Mouse (Mus musculus) MEL (cell line): ENCODE measurements at regions not wholly inside any gene's neighbourhood (a gene's known extent, or its start where the extent isn't known, plus 50 kb on each side); places are given as distances from the start of the nearest gene placed in this dataset.

Experiments used
- DNase-seq: peaks from one replicate; pipeline ENCODE4 v3.0.0; 2011; ENCODE audit warnings: low read depth, low spot score
- H3K27ac ChIP-seq: 2 replicates; pipeline ENCODE4 v1.5.1; 2012; ENCODE audit warnings: low read depth, mild to moderate bottlenecking, control low read depth, low read length, moderate library complexity; ENCODE audit not compliant: control insufficient read depth
- H3K27me3 ChIP-seq, 2 experiments: fragments of 150-350 bp in 1 of 2; sonication (generic) in 1 of 2; 2 replicates each; pipeline ENCODE4 v1.6.1; 2012; ENCODE audit warnings: low read length in 2 of 2, mild to moderate bottlenecking in 2 of 2, improper control_type of control experiment in 1 of 2, moderate library complexity in 1 of 2; ENCODE audit not compliant: insufficient read depth in 2 of 2, control insufficient read depth in 1 of 2
- H3K36me3 ChIP-seq, 2 experiments: 2 replicates each; pipeline ENCODE4 v1.6.1; 2012 to 2014; ENCODE audit warnings: low read length in 2 of 2, improper control_type of control experiment in 1 of 2, inconsistent platforms in 1 of 2, mild to moderate bottlenecking in 1 of 2; ENCODE audit not compliant: insufficient read depth in 2 of 2, control insufficient read depth in 1 of 2
- H3K4me1 ChIP-seq, 2 experiments: fragments of 150-350 bp in 1 of 2; sonication (generic) in 1 of 2; 2 replicates each; pipeline ENCODE4 v1.6.1; 2012; ENCODE audit warnings: low read length in 2 of 2, improper control_type of control experiment in 1 of 2, mild to moderate bottlenecking in 1 of 2; ENCODE audit not compliant: insufficient read depth in 2 of 2, control insufficient read depth in 1 of 2
- H3K4me3 ChIP-seq, 2 experiments: fragments of 150-350 bp in 1 of 2; sonication (generic) in 1 of 2; 2 replicates each; pipeline ENCODE4 v1.5.1; 2012; ENCODE audit warnings: low read depth in 2 of 2, low read length in 2 of 2, mild to moderate bottlenecking in 2 of 2, moderate library complexity in 2 of 2, control low read depth in 1 of 2, improper control_type of control experiment in 1 of 2; ENCODE audit not compliant: control insufficient read depth in 1 of 2, insufficient read depth in 1 of 2
- H3K79me2 ChIP-seq: 2 replicates; pipeline ENCODE4 v1.6.1; 2012; ENCODE audit warnings: mild to moderate bottlenecking, low read length, moderate library complexity; ENCODE audit not compliant: control insufficient read depth, poor library complexity, insufficient read depth
- H3K9ac ChIP-seq: 2 replicates; pipeline ENCODE4 v1.6.1; 2012; ENCODE audit warnings: low read depth, mild to moderate bottlenecking, control low read depth, low read length, moderate library complexity; ENCODE audit not compliant: control insufficient read depth, poor library complexity, severe bottlenecking
- H3K9me3 ChIP-seq: fragments of 150-350 bp; sonication (generic); replicated peaks from 2 replicates; pipeline ENCODE4 v1.6.1; 2012; ENCODE audit warnings: mild to moderate bottlenecking, low read length, improper control_type of control experiment, moderate library complexity; ENCODE audit not compliant: insufficient read depth
- BHLHE40 ChIP-seq: IDR thresholded peaks from 2 replicates; pipeline ENCODE4 v1.6.1; 2012; ENCODE audit warnings: low read depth, mild to moderate bottlenecking, inconsistent platforms, low read length, improper control_type of control experiment, borderline replicate concordance
- CHD1 ChIP-seq: IDR thresholded peaks from 2 replicates; pipeline ENCODE4 v1.6.1; 2012; ENCODE audit warnings: low read depth, mild to moderate bottlenecking, inconsistent platforms, low read length, improper control_type of control experiment
- CHD2 ChIP-seq: IDR thresholded peaks from 2 replicates; pipeline ENCODE4 v1.6.1; 2011; ENCODE audit warnings: low read length, improper control_type of control experiment
- CTCF ChIP-seq, 3 experiments: IDR thresholded peaks in 2 of 3; conservative IDR thresholded peaks in 1 of 3; 2 replicates each; pipeline ENCODE4 v1.5.1; 2011 to 2012; ENCODE audit warnings: low read length in 3 of 3, low read depth in 2 of 3, mild to moderate bottlenecking in 2 of 3, improper control_type of control experiment in 1 of 3, inconsistent platforms in 1 of 3, mixed read lengths in 1 of 3, moderate library complexity in 1 of 3; ENCODE audit not compliant: control insufficient read depth in 1 of 3, insufficient read depth in 1 of 3, poor library complexity in 1 of 3, severe bottlenecking in 1 of 3
- E2F4 ChIP-seq: IDR thresholded peaks from 2 replicates; pipeline ENCODE4 v1.6.1; 2011; ENCODE audit warnings: low read depth, low read length, improper control_type of control experiment, borderline replicate concordance
- ELF1 ChIP-seq: IDR thresholded peaks from 2 replicates; pipeline ENCODE4 v1.6.1; 2014; ENCODE audit warnings: low read depth, mild to moderate bottlenecking, inconsistent platforms, low read length, improper control_type of control experiment, moderate library complexity
- ETS1 ChIP-seq: IDR thresholded peaks from 2 replicates; pipeline ENCODE4 v1.6.1; 2012; ENCODE audit warnings: low read depth, mild to moderate bottlenecking, inconsistent platforms, low read length, improper control_type of control experiment, moderate library complexity
- GABPA ChIP-seq: IDR thresholded peaks from 2 replicates; pipeline ENCODE4 v1.6.1; 2012; ENCODE audit warnings: low read depth, mild to moderate bottlenecking, inconsistent platforms, low read length, improper control_type of control experiment, moderate library complexity
- GATA1 ChIP-seq: IDR thresholded peaks from 2 replicates; pipeline ENCODE4 v1.6.1; 2011; ENCODE audit warnings: low read depth, low read length, improper control_type of control experiment
- JUND ChIP-seq: IDR thresholded peaks from 2 replicates; pipeline ENCODE4 v1.6.1; 2011; ENCODE audit warnings: low read depth, mild to moderate bottlenecking, improper control_type of control experiment, low read length
- MAFK ChIP-seq: IDR thresholded peaks from 2 replicates; pipeline ENCODE4 v1.6.1; 2011; ENCODE audit warnings: low read depth, mild to moderate bottlenecking, low read length, improper control_type of control experiment, borderline replicate concordance
- MAX ChIP-seq: IDR thresholded peaks from 2 replicates; pipeline ENCODE4 v1.6.1; 2011; ENCODE audit warnings: low read length, improper control_type of control experiment
- MAZ ChIP-seq: IDR thresholded peaks from 2 replicates; pipeline ENCODE4 v1.6.1; 2012; ENCODE audit warnings: low read depth, mild to moderate bottlenecking, inconsistent platforms, low read length, improper control_type of control experiment
- MXI1 ChIP-seq: IDR thresholded peaks from 2 replicates; pipeline ENCODE4 v1.6.1; 2011; ENCODE audit warnings: mild to moderate bottlenecking, low read depth, low read length, improper control_type of control experiment
- MYB ChIP-seq: IDR thresholded peaks from 2 replicates; pipeline ENCODE4 v1.6.1; 2011; ENCODE audit warnings: mild to moderate bottlenecking, low read depth, low read length, improper control_type of control experiment
- MYC ChIP-seq: IDR thresholded peaks from 2 replicates; pipeline ENCODE4 v1.6.1; 2011; ENCODE audit warnings: low read depth, mild to moderate bottlenecking, low read length, improper control_type of control experiment, moderate library complexity
- NELFE ChIP-seq: IDR thresholded peaks from 2 replicates; pipeline ENCODE4 v1.6.1; 2011; ENCODE audit warnings: low read depth, low read length, improper control_type of control experiment
- POLR2A ChIP-seq, 2 experiments: IDR thresholded peaks; 2 replicates each; pipeline ENCODE4 v1.6.1; 2011 to 2012; ENCODE audit warnings: low read length in 2 of 2, mild to moderate bottlenecking in 2 of 2, control low read depth in 1 of 2, improper control_type of control experiment in 1 of 2, low read depth in 1 of 2, moderate library complexity in 1 of 2; ENCODE audit not compliant: control insufficient read depth in 1 of 2, insufficient read depth in 1 of 2, poor library complexity in 1 of 2
- POLR2AphosphoS2 ChIP-seq: IDR thresholded peaks from 2 replicates; pipeline ENCODE4 v1.6.1; 2011; ENCODE audit warnings: low read length, improper control_type of control experiment
- POLR2AphosphoS5 ChIP-seq: IDR thresholded peaks from 2 replicates; pipeline ENCODE4 v1.6.1; 2012; ENCODE audit warnings: low read depth, borderline replicate concordance, mild to moderate bottlenecking, inconsistent platforms, low read length, moderate library complexity, mixed read lengths
- RAD21 ChIP-seq: IDR thresholded peaks from 2 replicates; pipeline ENCODE4 v1.6.1; 2011; ENCODE audit warnings: mild to moderate bottlenecking, low read depth, low read length, improper control_type of control experiment
- RCOR1 ChIP-seq: IDR thresholded peaks from 2 replicates; pipeline ENCODE4 v1.6.1; 2012; ENCODE audit warnings: low read depth, mild to moderate bottlenecking, inconsistent platforms, low read length, improper control_type of control experiment
- SIN3A ChIP-seq: IDR thresholded peaks from 2 replicates; pipeline ENCODE4 v1.6.1; 2012; ENCODE audit warnings: low read length, improper control_type of control experiment, inconsistent platforms
- TBP ChIP-seq: IDR thresholded peaks from 2 replicates; pipeline ENCODE4 v1.8.0; 2011; ENCODE audit warnings: low read depth, low read length, improper control_type of control experiment
- USF1 ChIP-seq: IDR thresholded peaks from 2 replicates; pipeline ENCODE4 v1.6.1; 2014; ENCODE audit warnings: low read depth, mild to moderate bottlenecking, inconsistent platforms, low read length, improper control_type of control experiment, moderate library complexity
- USF2 ChIP-seq, 2 experiments: IDR thresholded peaks; 2 replicates each; pipeline ENCODE4 v1.6.1; 2011 to 2012; ENCODE audit warnings: improper control_type of control experiment in 2 of 2, low read length in 2 of 2, borderline replicate concordance in 1 of 2, inconsistent platforms in 1 of 2, low read depth in 1 of 2, mild to moderate bottlenecking in 1 of 2; ENCODE audit not compliant: insufficient read depth in 1 of 2
- ZC3H11A ChIP-seq: IDR thresholded peaks from 2 replicates; pipeline ENCODE4 v1.6.1; 2012; ENCODE audit warnings: low read depth, mild to moderate bottlenecking, inconsistent platforms, low read length, improper control_type of control experiment
- ZKSCAN1 ChIP-seq: IDR thresholded peaks from 2 replicates; pipeline ENCODE4 v1.6.1; 2012; ENCODE audit warnings: low read depth, mild to moderate bottlenecking, inconsistent platforms, low read length, improper control_type of control experiment, moderate library complexity
- ZNF384 ChIP-seq: IDR thresholded peaks from 2 replicates; pipeline ENCODE4 v1.6.1; 2012; ENCODE audit warnings: low read depth, mild to moderate bottlenecking, inconsistent platforms, low read length, improper control_type of control experiment

- Histone ChIP-seq H3K4me1 (no peaks in the 10 kb centered on the region), H3K27ac (no peak overlapping the region), H3K9me3 (no peaks in the 10 kb centered on the region), H3K79me2 (no peaks in the 10 kb centered on the region), H3K9ac (no peak overlapping the region), H3K27me3 (peaks cover 0 to 3% of the 10 kb centered on the region in 2 experiments; a peak in 1 of 4 replicates), H3K36me3 (no peaks in the 10 kb centered on the region), H3K4me3 (no peak overlapping the region)
- TF ChIP-seq NELFE, result no peak
- no peak for TF ChIP-seq POLR2A (IDR thresholded peaks at IDR 0.05; ENCODE audit: control insufficient read depth in 1 of 2, insufficient read depth in 1 of 2, low read depth in 1 of 2, low read length in 2 of 2, poor library complexity in 1 of 2)
- TF ChIP-seq USF2 (IDR thresholded peaks at IDR 0.05; ENCODE audit: borderline replicate concordance in 1 of 2, insufficient read depth in 1 of 2, low read depth in 1 of 2, low read length in 2 of 2), result no peak
- no peak for TF ChIP-seq ZNF384
- no peak for TF ChIP-seq MAX
- TF ChIP-seq MYC, result no peak
- no peak for TF ChIP-seq MYB
- TF ChIP-seq BHLHE40, result no peak
- TF ChIP-seq MAZ, result no peak
- TF ChIP-seq ELF1, result no peak
- no peak for TF ChIP-seq GATA1
- no peak for TF ChIP-seq TBP
- no peak for TF ChIP-seq ZKSCAN1
- no peak for TF ChIP-seq MXI1
- no peak for TF ChIP-seq CTCF (IDR thresholded peaks at IDR 0.05 in 2 of 3, conservative IDR thresholded peaks at IDR 0.05 in 1 of 3; ENCODE audit: control insufficient read depth in 1 of 3, insufficient read depth in 1 of 3, low read depth in 2 of 3, low read length in 3 of 3, poor library complexity in 1 of 3, severe bottlenecking in 1 of 3)
- TF ChIP-seq POLR2AphosphoS2, result no peak
- no peak for TF ChIP-seq ETS1
- TF ChIP-seq MAFK, result no peak
- no peak for TF ChIP-seq POLR2AphosphoS5
- no peak for DNase-seq
Measured at GRCm38 (mm10) chr8:46928718-46929117, 58.0 kb upstream of the Enpp6 start.

DNA sequence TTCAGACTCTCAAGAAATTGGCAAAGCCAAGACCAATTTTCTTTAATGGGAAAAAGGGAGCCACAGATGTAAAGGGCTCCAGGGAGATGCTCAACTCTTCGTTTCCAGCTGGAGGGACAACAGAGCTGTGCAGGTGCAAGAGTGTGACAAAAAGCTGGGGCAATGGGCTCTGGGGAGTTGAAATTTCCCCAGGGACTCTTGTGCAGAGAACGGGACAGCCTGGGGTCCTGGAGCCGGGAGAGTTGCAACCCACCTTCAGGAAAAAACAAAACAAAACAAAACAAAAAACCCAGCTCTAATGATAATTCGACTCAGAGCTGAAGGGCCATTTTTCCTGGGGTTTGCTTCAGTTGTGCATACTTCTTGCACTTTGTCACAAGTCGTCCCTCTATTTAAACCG is 57.0 kb upstream of the Enpp6 start:
- no peak overlapping the region for H3K9ac ChIP-seq
- no peaks in the 10 kb centered on the region for H3K9me3 ChIP-seq
- H3K4me1 ChIP-seq, result no peaks in the 10 kb centered on the region
- H3K4me3 ChIP-seq, result no peak overlapping the region
- H3K79me2 ChIP-seq, result no peaks in the 10 kb centered on the region
- no peaks in the 10 kb centered on the region for H3K36me3 ChIP-seq
- DNase-seq, result no peak
- H3K27me3 ChIP-seq, result peaks cover 0 to 3% of the 10 kb centered on the region in 2 experiments; a peak in 1 of 4 replicates
- TF ChIP-seq RCOR1 (no peak), JUND (no peak), GABPA (no peak), ZC3H11A (no peak), ZKSCAN1 (no peak), CHD2 (no peak), CHD1 (no peak), RAD21 (no peak), E2F4 (no peak), MYB (no peak), SIN3A (no peak), MAFK (no peak), GATA1 (no peak), POLR2AphosphoS5 (no peak), USF1 (no peak)
- TF ChIP-seq, all 39 proteins: peak for 0
- no peak overlapping the region for H3K27ac ChIP-seq
